Mouse (Mus musculus) ES-Bruce4 (cell line): ENCODE measurements around the gene Ank2. TPM values are rescaled to one million over a fixed set of nuclear protein-coding genes. Genes with fewer than 3 reads are reported as not detected.

ENCODE experiments used
- H3K27ac ChIP-seq: 2 replicates; pipeline ENCODE4 v1.5.1; 2012; ENCODE audit warnings: low read length, inconsistent platforms; ENCODE audit not compliant: insufficient read depth
- H3K27me3 ChIP-seq: 2 replicates; pipeline ENCODE4 v1.6.1; 2012; ENCODE audit warnings: mild to moderate bottlenecking, low read length, inconsistent platforms; ENCODE audit not compliant: control insufficient read depth, poor library complexity, insufficient read depth, severe bottlenecking
- H3K36me3 ChIP-seq: 2 replicates; pipeline ENCODE4 v1.6.1; 2012; ENCODE audit warnings: inconsistent platforms, mild to moderate bottlenecking, low read length, moderate library complexity; ENCODE audit not compliant: control insufficient read depth, poor library complexity, insufficient read depth, severe bottlenecking
- H3K4me1 ChIP-seq: one replicate; pipeline ENCODE4 v1.8.1; 2011; ENCODE audit warnings: low read length; ENCODE audit not compliant: control insufficient read depth, insufficient read depth
- H3K4me3 ChIP-seq: 2 replicates; pipeline ENCODE4 v1.5.1; 2011; ENCODE audit warnings: low read depth, mild to moderate bottlenecking, low read length
- H3K9ac ChIP-seq: 2 replicates; pipeline ENCODE4 v1.6.1; 2012; ENCODE audit warnings: low read depth, mild to moderate bottlenecking, inconsistent platforms; ENCODE audit not compliant: poor library complexity, severe bottlenecking
- H3K9me3 ChIP-seq: replicated peaks from 2 replicates; pipeline ENCODE4 v1.6.1; 2012; ENCODE audit warnings: mild to moderate bottlenecking, low read length, inconsistent platforms; ENCODE audit not compliant: control insufficient read depth, poor library complexity, insufficient read depth, severe bottlenecking
- CTCF ChIP-seq: IDR thresholded peaks from one replicate; pipeline ENCODE4 v1.8.1; 2011; ENCODE audit warnings: low read depth, low read length
- EP300 ChIP-seq: IDR thresholded peaks from 2 replicates; pipeline ENCODE4 v1.6.1; 2011; ENCODE audit warnings: low read depth, low read length; ENCODE audit not compliant: insufficient read depth
- POLR2A ChIP-seq: IDR thresholded peaks from one replicate; pipeline ENCODE4 v1.8.1; 2011; ENCODE audit warnings: low read length; ENCODE audit not compliant: insufficient read depth
- polyA plus RNA-seq: library from polyadenylated mRNA; stranded (reverse); fragments of >200 nt; gene quantifications from 2 replicates; pipeline ENCODE4 v1.2.4, GENCODE M21; 2011; ENCODE audit warnings: low read depth; ENCODE audit not compliant: missing spikeins, insufficient read depth, insufficient read length

Gene Ank2
- polyA plus RNA-seq, 1 experiment, result 29.9 TPM

DNA sequence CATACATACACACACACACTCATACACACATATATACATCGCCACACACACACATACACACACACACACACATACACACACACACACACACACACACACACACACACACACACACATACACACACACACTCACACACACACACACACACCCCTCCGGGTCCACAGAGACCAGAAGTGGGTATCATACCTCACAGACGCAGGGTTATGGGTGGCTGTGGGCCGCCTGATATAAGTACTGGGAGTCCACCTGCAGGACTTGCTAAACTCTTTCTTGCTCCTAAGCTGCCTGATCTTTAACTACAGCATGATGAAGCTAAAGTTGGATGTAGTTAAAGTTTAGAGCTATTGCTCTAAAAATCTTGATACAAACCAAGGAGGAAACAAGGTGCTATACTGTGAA is 30.7 kb upstream of the Ank2 start:
- Histone ChIP-seq H3K9me3 (no peaks in the 10 kb centered on the region), H3K4me1 (no peaks in the 10 kb centered on the region), H3K36me3 (no peaks in the 10 kb centered on the region), H3K4me3 (no peak overlapping the region), H3K27ac (no peak overlapping the region), H3K9ac (no peak overlapping the region), H3K27me3 (no peaks in the 10 kb centered on the region)
- TF ChIP-seq POLR2A, result no peak
- TF ChIP-seq EP300, result no peak
- TF ChIP-seq CTCF, result no peak

GRCm38 (mm10) chr3:127529210-127529609 is 30.1 kb upstream of the Ank2 start:
- TF ChIP-seq POLR2A (no peak), CTCF (no peak), EP300 (no peak)

GRCm38 (mm10) chr3:127527465-127528034 is 28.4 kb upstream of the Ank2 start:
- Histone ChIP-seq H3K27me3 (no peaks in the 10 kb centered on the region), H3K9ac (no peak overlapping the region), H3K27ac (no peak overlapping the region), H3K4me1 (no peaks in the 10 kb centered on the region), H3K9me3 (no peaks in the 10 kb centered on the region), H3K36me3 (no peaks in the 10 kb centered on the region), H3K4me3 (no peak overlapping the region)
- TF ChIP-seq POLR2A (no peak), EP300 (no peak), CTCF (no peak)

More at GRCm38 (mm10) chr3:127529210-127529609, 30.1 kb upstream of the Ank2 start:
- no peaks in the 10 kb centered on the region for H3K27me3 ChIP-seq
- H3K9ac ChIP-seq, result no peak overlapping the region
- no peak overlapping the region for H3K27ac ChIP-seq
- no peak overlapping the region for H3K4me3 ChIP-seq
- H3K4me1 ChIP-seq, result no peaks in the 10 kb centered on the region
- no peaks in the 10 kb centered on the region for H3K9me3 ChIP-seq
- H3K36me3 ChIP-seq, result no peaks in the 10 kb centered on the region

DNA sequence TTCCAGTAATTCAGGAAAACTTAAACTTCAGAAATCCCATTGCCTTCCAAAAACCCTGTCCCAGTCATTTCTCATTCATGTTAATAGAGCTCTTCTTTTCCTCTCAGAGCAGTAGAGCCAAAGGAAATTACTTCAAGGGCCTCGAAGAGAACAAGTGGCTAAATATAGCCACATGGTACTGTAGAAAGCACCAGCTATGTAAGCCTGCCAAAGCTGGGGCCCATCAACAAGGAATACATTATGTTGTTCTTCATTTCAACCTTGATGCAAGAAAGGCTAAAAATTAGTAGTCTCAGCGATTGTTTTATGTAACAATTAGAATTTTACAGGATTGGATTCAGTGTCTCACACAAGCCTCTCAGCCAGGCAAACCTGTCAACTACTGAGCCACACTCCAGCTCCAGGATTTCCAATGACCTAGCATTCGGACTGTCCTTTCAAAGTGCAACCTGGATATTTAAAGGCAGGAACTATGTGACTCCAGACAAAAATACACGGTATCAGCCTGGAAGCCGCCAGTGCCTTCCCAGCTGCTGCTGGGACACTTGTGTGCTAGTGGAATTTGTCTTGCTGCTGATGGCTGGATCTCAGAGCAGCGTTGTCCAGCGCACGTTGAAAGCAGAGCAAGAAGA is 26.2 kb upstream of the Ank2 start:
- Histone ChIP-seq H3K9ac (no peak overlapping the region), H3K4me1 (peaks cover 3% of the 10 kb centered on the region), H3K27ac (no peak overlapping the region), H3K9me3 (no peaks in the 10 kb centered on the region), H3K36me3 (no peaks in the 10 kb centered on the region), H3K4me3 (no peak overlapping the region), H3K27me3 (no peaks in the 10 kb centered on the region)
- TF ChIP-seq POLR2A (no peak), CTCF (no peak), EP300 (no peak)

- Histone ChIP-seq H3K4me1 (peaks cover 3% of the 10 kb centered on the region), H3K4me3 (no peak overlapping the region), H3K9me3 (no peaks in the 10 kb centered on the region), H3K36me3 (no peaks in the 10 kb centered on the region), H3K27me3 (no peaks in the 10 kb centered on the region), H3K27ac (no peak overlapping the region), H3K9ac (no peak overlapping the region)
- TF ChIP-seq POLR2A, result no peak
- TF ChIP-seq CTCF, result no peak
- no peak for TF ChIP-seq EP300
These were observed 22.0 kb upstream of the Ank2 start for GRCm38 (mm10) chr3:127521156-127521555.

DNA sequence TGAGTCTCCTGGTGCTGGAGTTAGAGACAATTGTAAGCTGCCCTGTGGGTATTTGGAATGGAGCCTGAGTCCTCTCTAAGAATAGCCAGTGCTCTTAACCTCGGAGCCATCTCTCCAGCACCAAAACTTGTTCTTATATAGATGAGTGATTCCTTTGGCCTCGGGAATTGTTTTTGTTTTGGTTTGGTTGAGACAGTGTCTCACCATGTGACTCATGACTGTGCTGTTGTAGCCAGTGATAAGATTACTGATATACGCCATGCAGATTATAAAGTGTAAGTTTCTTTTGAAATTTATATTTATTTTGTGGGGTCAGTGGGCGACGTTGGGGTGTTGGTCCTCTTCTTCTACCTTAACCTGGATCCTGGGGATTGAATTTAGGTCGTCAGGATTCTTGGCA is 21.1 kb upstream of the Ank2 start:
- peaks cover 3% of the 10 kb centered on the region for H3K4me1 ChIP-seq
- H3K4me3 ChIP-seq, result no peak overlapping the region
- no peak overlapping the region for H3K9ac ChIP-seq
- H3K27ac ChIP-seq, result no peak overlapping the region
- H3K27me3 ChIP-seq, result no peaks in the 10 kb centered on the region
- no peaks in the 10 kb centered on the region for H3K36me3 ChIP-seq
- TF ChIP-seq EP300 (no peak), POLR2A (no peak), CTCF (no peak)
- H3K9me3 ChIP-seq, result no peaks in the 10 kb centered on the region
